In the genomic region with DNA sequence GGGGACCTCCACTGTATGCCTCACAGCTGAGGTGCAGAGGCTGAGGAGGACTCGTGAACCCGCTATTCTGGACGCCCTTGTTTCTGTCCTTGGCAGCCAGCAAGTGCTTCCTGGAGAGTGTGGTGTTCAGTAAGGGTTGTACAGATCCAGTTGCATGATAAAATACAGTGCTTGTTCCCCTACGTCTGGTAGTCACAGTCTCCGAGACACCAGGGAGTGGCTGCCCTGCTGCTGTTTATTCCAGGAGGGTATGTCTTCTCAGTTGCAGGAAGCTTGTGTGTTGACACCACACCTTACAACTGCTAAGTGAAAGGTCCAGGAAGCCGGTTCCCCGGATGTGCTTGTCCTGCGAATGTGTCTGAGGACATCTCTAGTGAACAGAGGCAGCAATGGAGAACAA, we compare ENCODE assay signal across 15 mouse cellular contexts. TPM values are rescaled to one million over a fixed set of nuclear protein-coding genes. Genes with fewer than 3 reads are reported as not detected.
DNase-seq lines count a peak whose midpoint lies in the region; ATAC-seq and TF ChIP-seq lines count a peak whose summit lies in the region.
"Had no signal": no experiment of that assay in that cellular context is flagged by ENCODE, and none has a peak within 500 bp of the region (broad histone marks: within the 10 kb centered on the region; RNA-seq: fewer than 3 reads in every experiment).

No protein-coding gene starts in this region.

- H3K27me3 ChIP-seq in heart, embryonic 13.5 days (replicated peaks), result no peaks in the 10 kb centered on the region
- no peaks in the 10 kb centered on the region for H3K27me3 ChIP-seq in lung, embryonic 15.5 days
- H3K27me3 ChIP-seq in forebrain, embryonic 10.5 days (ENCODE audit: poor library complexity, severe bottlenecking), result no peaks in the 10 kb centered on the region
- H3K27me3 ChIP-seq: hindbrain, embryonic 15.5 days had no signal

- peaks cover 16% of the 10 kb centered on the region for H3K4me1 ChIP-seq in heart, embryonic 13.5 days
- H3K4me1 ChIP-seq in lung, embryonic 15.5 days, result no peaks in the 10 kb centered on the region
- no peaks in the 10 kb centered on the region; the same call in 1 of the 2 replicates for H3K4me1 ChIP-seq in lung, adult 2 months (ENCODE audit: control insufficient read depth, insufficient read depth, low read length)
- H3K4me1 ChIP-seq in forebrain, embryonic 10.5 days, result no peaks in the 10 kb centered on the region
- H3K4me1 ChIP-seq: hindbrain, embryonic 15.5 days had no signal

- H3K27ac ChIP-seq in heart, embryonic 13.5 days (replicated peaks), result peak overlapping the region; percentile 58
- H3K27ac ChIP-seq in lung, embryonic 15.5 days, result 0 out of 2 replicates have a peak overlapping the region, but pooled peaks have one; percentile 15
- H3K27ac ChIP-seq in forebrain, embryonic 10.5 days, result no peak overlapping the region
- no peak overlapping the region for H3K27ac ChIP-seq in layer of hippocampus, adult 2 months
- H3K27ac ChIP-seq: hindbrain, embryonic 15.5 days had no signal

- H3K9me3 ChIP-seq in heart, embryonic 13.5 days, result no peaks in the 10 kb centered on the region
- H3K9me3 ChIP-seq in lung, embryonic 15.5 days, result no peaks in the 10 kb centered on the region
- H3K9me3 ChIP-seq in forebrain, embryonic 10.5 days, result no peaks in the 10 kb centered on the region
- H3K9me3 ChIP-seq: hindbrain, embryonic 15.5 days had no signal

- 41% methylated on average over 8 of the region's 8 CpGs for WGBS in heart, embryonic 13.5 days
- 60% methylated on average over 8 of the region's 8 CpGs for WGBS in lung, embryonic 15.5 days
- WGBS in lung, adult 2 months, result 31% methylated on average over 8 of the region's 8 CpGs
- WGBS in forebrain, embryonic 10.5 days, result 86% methylated on average over 8 of the region's 8 CpGs

- H3K36me3 ChIP-seq in heart, embryonic 13.5 days, result peaks cover 44% of the 10 kb centered on the region
- peaks cover 44% of the 10 kb centered on the region for H3K36me3 ChIP-seq in lung, embryonic 15.5 days
- peaks cover 56% of the 10 kb centered on the region for H3K36me3 ChIP-seq in forebrain, embryonic 10.5 days (replicated peaks)

- DNase-seq in heart, adult 9 months (ENCODE audit: low spot score in 2 of 2), result no peak
- no peak for DNase-seq in lung, adult 2 months
- DNase-seq in lung, postnatal 14 days, result peak; percentile 14
- DNase-seq in forebrain, embryonic 10.5 days (ENCODE audit: extremely low spot score, low spot score), result no peak
- DNase-seq in spleen, adult 12 weeks (ENCODE audit: low spot score), result no peak
- DNase-seq in layer of hippocampus, adult 2 months (ENCODE audit: low spot score in 2 of 2), result no peak
- DNase-seq: cerebellum, adult 9-11 months; gastrocnemius, postnatal 14 days; layer of hippocampus, adult 9-11 months; retina, postnatal 1 day; thymus, postnatal 14 days had no signal

- no peak for TF ChIP-seq CTCF in lung, adult 2 months (IDR thresholded peaks at IDR 0.05; ENCODE audit: insufficient read depth, low read length)
- no peak for TF ChIP-seq CTCF in layer of hippocampus, adult 2 months (conservative IDR thresholded peaks at IDR 0.05)

- no peak overlapping the region for H3K4me3 ChIP-seq in heart, embryonic 13.5 days
- H3K4me3 ChIP-seq in lung, embryonic 15.5 days, result no peak overlapping the region
- H3K4me3 ChIP-seq in lung, adult 2 months (replicated peaks; ENCODE audit: extremely low read depth, low read depth, low read length), result no peak overlapping the region
- H3K4me3 ChIP-seq in forebrain, embryonic 10.5 days, result no peak overlapping the region
- H3K4me3 ChIP-seq in layer of hippocampus, adult 2 months, result no peak overlapping the region
- H3K4me3 ChIP-seq: hindbrain, embryonic 15.5 days had no signal

- peak overlapping the region; percentile 25; the same call in 1 of the 2 replicates for H3K9ac ChIP-seq in heart, embryonic 13.5 days
- no peak overlapping the region for H3K9ac ChIP-seq in lung, embryonic 15.5 days
- H3K9ac ChIP-seq: hindbrain, embryonic 15.5 days had no signal

- ATAC-seq in heart, embryonic 13.5 days (ENCODE audit: extremely low read depth, insufficient number of reproducible peaks, low FRiP score, low TSS enrichment), result no peak
- no peak for ATAC-seq in lung, embryonic 15.5 days (ENCODE audit: borderline replicate concordance, extremely low read depth, low FRiP score, low TSS enrichment)
- ATAC-seq: forebrain, embryonic 14.5 days had no signal

- H3K4me2 ChIP-seq in heart, embryonic 13.5 days, result no peak overlapping the region
- H3K4me2 ChIP-seq in lung, embryonic 15.5 days, result no peak overlapping the region
- H3K4me2 ChIP-seq: hindbrain, embryonic 15.5 days had no signal

- no peak for TF ChIP-seq POLR2A in lung, adult 2 months (IDR thresholded peaks at IDR 0.05; ENCODE audit: borderline replicate concordance, extremely low read depth, low read depth, low read length)

RNA-seq across cellular contexts. Expression of a gene that starts 9.2 kb away (rescaled TPM):
- polyA plus RNA-seq in heart, embryonic 13.5 days (2015; fragmentation: Nextera tagmentation; extraction: Ambion mirVana), result 0.62 and 1.2 TPM in 2 replicates
- polyA plus RNA-seq in lung, embryonic 15.5 days (2015; fragmentation: Nextera tagmentation; extraction: Ambion mirVana), result 1.1 and 1.2 TPM in 2 replicates
- polyA plus RNA-seq in lung, adult 2 months (2012; rRNA removed), result 5.0 and 5.3 TPM in 2 replicates
- 0.28 and 0.32 TPM in 2 replicates for polyA plus RNA-seq in forebrain, embryonic 10.5 days (2016; fragmentation: Nextera tagmentation; extraction: Ambion mirVana)
- total RNA-seq in layer of hippocampus, adult 2 months (2021), result 1 to 10 TPM; 1.0 to 1.1 TPM

RNA-seq across cellular contexts. Expression of a gene that starts 19.3 kb away (rescaled TPM):
- polyA plus RNA-seq in heart, embryonic 13.5 days (2015; fragmentation: Nextera tagmentation; extraction: Ambion mirVana), result 103 and 116 TPM in 2 replicates
- polyA plus RNA-seq in lung, embryonic 15.5 days (2015; fragmentation: Nextera tagmentation; extraction: Ambion mirVana), result 146 and 157 TPM in 2 replicates
- polyA plus RNA-seq in lung, adult 2 months (2012; rRNA removed), result 25.0 and 41.8 TPM in 2 replicates
- 211 and 220 TPM in 2 replicates for polyA plus RNA-seq in forebrain, embryonic 10.5 days (2016; fragmentation: Nextera tagmentation; extraction: Ambion mirVana)
- 10 to 100 TPM; 87.9 to 92.9 TPM for total RNA-seq in layer of hippocampus, adult 2 months (2021)

RNA-seq across cellular contexts. Expression of a gene that starts 21.2 kb away (rescaled TPM):
- polyA plus RNA-seq in heart, embryonic 13.5 days (2015; fragmentation: Nextera tagmentation; extraction: Ambion mirVana), result 1,230 and 1,350 TPM in 2 replicates
- polyA plus RNA-seq in lung, embryonic 15.5 days (2015; fragmentation: Nextera tagmentation; extraction: Ambion mirVana), result 913 and 923 TPM in 2 replicates
- polyA plus RNA-seq in lung, adult 2 months (2012; rRNA removed), result 68.3 and 93.0 TPM in 2 replicates
- 896 and 909 TPM in 2 replicates for polyA plus RNA-seq in forebrain, embryonic 10.5 days (2016; fragmentation: Nextera tagmentation; extraction: Ambion mirVana)
- total RNA-seq in layer of hippocampus, adult 2 months (2021), result 100 to 1,000 TPM; 416 to 419 TPM

RNA-seq across cellular contexts. Expression of a gene that starts 44.4 kb away (rescaled TPM):
- polyA plus RNA-seq in heart, embryonic 13.5 days (2015; fragmentation: Nextera tagmentation; extraction: Ambion mirVana), result 7.3 and 8.4 TPM in 2 replicates
- polyA plus RNA-seq in lung, embryonic 15.5 days (2015; fragmentation: Nextera tagmentation; extraction: Ambion mirVana), result 11.9 and 12.7 TPM in 2 replicates
- polyA plus RNA-seq in lung, adult 2 months (2012; rRNA removed), result 11.5 and 14.1 TPM in 2 replicates
- polyA plus RNA-seq in forebrain, embryonic 10.5 days (2016; fragmentation: Nextera tagmentation; extraction: Ambion mirVana), result 12.0 and 13.5 TPM in 2 replicates
- total RNA-seq in layer of hippocampus, adult 2 months (2021), result 10 to 100 TPM; 13.1 to 13.3 TPM

Comparison
In these comparisons a context has a peak if more than half of its experiments do, and no peak if none do; other contexts are left out.
1. H3K27ac ChIP-seq: peak in heart, embryonic 13.5 days (single experiment) and lung, embryonic 15.5 days (single experiment); none in forebrain, embryonic 10.5 days (single experiment) and layer of hippocampus, adult 2 months (single experiment).